Mouse (Mus musculus) ES-E14 (cell line): ENCODE measurements at regions not wholly inside any gene's neighbourhood (a gene's known extent, or its start where the extent isn't known, plus 50 kb on each side); places are given as distances from the start of the nearest gene placed in this dataset.

ENCODE experiments used
- DNase-seq: peaks from one replicate; pipeline ENCODE4 v3.0.0-alpha.2; 2013; ENCODE audit warnings: low read depth, low spot score
- H3K27ac ChIP-seq: 2 replicates; pipeline ENCODE4 v1.5.1; 2012; ENCODE audit warnings: low read depth, mild to moderate bottlenecking, low read length, moderate library complexity, mixed read lengths; ENCODE audit not compliant: poor library complexity, insufficient read depth, severe bottlenecking
- H3K36me3 ChIP-seq: 2 replicates; pipeline ENCODE4 v1.6.1; 2012; ENCODE audit warnings: mild to moderate bottlenecking, low read length, moderate library complexity, mixed read lengths; ENCODE audit not compliant: control insufficient read depth, poor library complexity, insufficient read depth, severe bottlenecking
- H3K4me1 ChIP-seq, 2 experiments: fragments of 150-350 bp in 1 of 2; sonication (generic) in 1 of 2; 2 replicates each; pipeline ENCODE4 v1.6.1; 2012; ENCODE audit warnings: low read length in 2 of 2, mild to moderate bottlenecking in 1 of 2, mixed read lengths in 1 of 2; ENCODE audit not compliant: control insufficient read depth in 2 of 2, insufficient read depth in 2 of 2, poor library complexity in 1 of 2
- H3K4me3 ChIP-seq, 2 experiments: fragments of 150-350 bp in 1 of 2; sonication (generic) in 1 of 2; 2 replicates each; pipeline ENCODE4 v1.5.1; 2012; ENCODE audit warnings: low read length in 2 of 2, low read depth in 1 of 2, mild to moderate bottlenecking in 1 of 2, mixed read lengths in 1 of 2; ENCODE audit not compliant: insufficient read depth in 1 of 2, poor library complexity in 1 of 2, severe bottlenecking in 1 of 2
- H3K9ac ChIP-seq: 2 replicates; pipeline ENCODE4 v1.6.1; 2012; ENCODE audit warnings: low read depth, mild to moderate bottlenecking, low read length, mixed read lengths; ENCODE audit not compliant: poor library complexity, insufficient read depth, severe bottlenecking
- H3K9me3 ChIP-seq: fragments of 150-350 bp; sonication (generic); 2 replicates; pipeline ENCODE4 v1.6.1; 2012; ENCODE audit warnings: low read depth, mild to moderate bottlenecking, low read length; ENCODE audit not compliant: control insufficient read depth, insufficient read depth
- CHD2 ChIP-seq: IDR thresholded peaks from 2 replicates; pipeline ENCODE4 v1.6.1; 2014; ENCODE audit warnings: mild to moderate bottlenecking, low read depth, low read length, inconsistent platforms
- HCFC1 ChIP-seq: IDR thresholded peaks from 2 replicates; pipeline ENCODE4 v1.6.1; 2012; ENCODE audit warnings: low read length, inconsistent platforms, borderline replicate concordance; ENCODE audit not compliant: insufficient read depth
- MAFK ChIP-seq: IDR thresholded peaks from 2 replicates; pipeline ENCODE4 v1.6.1; 2014; ENCODE audit warnings: mild to moderate bottlenecking, low read depth, low read length, inconsistent platforms; ENCODE audit not compliant: insufficient read depth
- ZC3H11A ChIP-seq: IDR thresholded peaks from 2 replicates; pipeline ENCODE4 v1.6.1; 2012; ENCODE audit warnings: low read depth, mild to moderate bottlenecking, inconsistent platforms, low read length, borderline replicate concordance
- ZNF384 ChIP-seq: IDR thresholded peaks from 2 replicates; pipeline ENCODE4 v1.6.1; 2012; ENCODE audit warnings: low read depth, low read length, inconsistent platforms
- in situ Hi-C, 2 experiments: fragments of 600-800 bp; cut with MboI; formaldehyde crosslinking; loops; one replicate each; pipeline ENCODE4 v1.15.1; 2025; ENCODE audit warnings: low sequenced_read_pairs in 2 of 2, inconsistent platforms in 1 of 2; ENCODE audit not compliant: unreplicated experiment in 2 of 2

DNA sequence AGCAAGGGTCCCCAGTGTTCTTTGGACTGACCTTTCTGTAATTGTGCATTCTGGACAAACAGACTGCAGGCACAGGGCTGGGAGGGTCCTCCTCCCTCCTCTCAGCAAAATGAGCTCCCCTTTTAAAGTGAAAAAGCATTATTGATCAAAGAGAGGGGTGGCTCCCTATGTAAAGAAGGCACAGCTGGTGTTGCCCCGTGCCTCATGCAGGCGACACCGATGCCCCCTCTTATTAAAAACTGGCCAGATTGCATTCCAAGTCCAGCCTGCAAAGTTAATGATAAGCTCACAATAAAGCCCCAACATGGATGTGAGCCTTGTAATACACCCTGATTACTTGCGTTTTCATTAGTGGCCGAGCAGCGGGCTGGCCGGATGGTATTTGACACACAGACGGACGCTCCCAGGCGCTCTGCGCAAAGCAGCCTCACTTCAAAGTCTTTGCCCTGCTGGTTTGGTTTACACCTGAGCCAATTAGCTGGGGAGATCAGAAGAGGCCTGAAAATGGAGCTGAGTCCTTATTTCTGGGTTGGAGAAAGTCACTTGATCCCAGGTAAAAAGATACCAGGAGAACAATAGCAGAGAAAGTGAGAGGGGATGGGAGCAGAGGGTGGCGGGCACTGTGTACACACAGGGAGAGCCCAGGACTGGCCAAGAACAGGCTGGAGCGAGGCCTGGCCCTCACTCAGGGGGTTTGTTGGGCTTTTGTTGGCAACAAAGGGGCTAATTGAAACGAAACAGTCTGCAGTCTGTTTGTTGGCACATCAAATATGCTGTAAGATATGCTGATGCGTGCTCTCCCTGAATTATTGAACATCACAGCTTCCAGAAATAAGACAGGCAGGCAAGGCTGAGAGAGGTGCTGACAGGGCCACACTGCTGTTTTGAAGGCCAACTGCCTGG lies 301.4 kb upstream of the Irx4 start:
- in situ Hi-C loops, result no loop called here
- no peak for DNase-seq
- no peak overlapping the region for H3K27ac ChIP-seq
- H3K4me3 ChIP-seq, result no peak overlapping the region
- H3K9me3 ChIP-seq, result no peaks in the 10 kb centered on the region
- TF ChIP-seq CHD2 (no peak), HCFC1 (no peak)
- no peak overlapping the region for H3K9ac ChIP-seq
- H3K36me3 ChIP-seq, result no peaks in the 10 kb centered on the region
- H3K4me1 ChIP-seq, result no peaks in the 10 kb centered on the region

DNA sequence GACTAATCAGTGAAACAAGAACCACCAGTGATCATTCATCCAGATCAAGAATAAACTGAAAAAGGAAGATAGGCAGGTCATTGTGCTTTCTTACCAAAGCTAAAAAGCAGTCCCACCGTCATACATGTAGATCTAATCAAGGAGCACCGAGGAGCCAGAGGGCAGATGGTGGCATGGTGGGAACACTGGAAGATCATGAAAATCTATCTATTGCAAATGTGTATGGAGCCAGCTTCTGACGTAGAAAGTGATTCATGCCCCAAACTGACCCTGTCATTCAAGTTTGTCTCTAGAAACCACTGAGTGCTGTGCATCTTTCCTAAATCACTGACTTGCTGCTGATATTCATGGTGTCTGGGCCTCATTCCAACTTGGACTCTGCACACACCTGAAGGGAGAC lies 299.0 kb upstream of the Irx4 start:
- no peaks in the 10 kb centered on the region for H3K36me3 ChIP-seq
- no peak overlapping the region for H3K4me3 ChIP-seq
- in situ Hi-C loops, result no loop called here
- no peaks in the 10 kb centered on the region for H3K9me3 ChIP-seq
- H3K4me1 ChIP-seq, result no peaks in the 10 kb centered on the region
- no peak overlapping the region for H3K27ac ChIP-seq
- no peak for TF ChIP-seq ZNF384
- no peak for DNase-seq
- no peak overlapping the region for H3K9ac ChIP-seq

DNA sequence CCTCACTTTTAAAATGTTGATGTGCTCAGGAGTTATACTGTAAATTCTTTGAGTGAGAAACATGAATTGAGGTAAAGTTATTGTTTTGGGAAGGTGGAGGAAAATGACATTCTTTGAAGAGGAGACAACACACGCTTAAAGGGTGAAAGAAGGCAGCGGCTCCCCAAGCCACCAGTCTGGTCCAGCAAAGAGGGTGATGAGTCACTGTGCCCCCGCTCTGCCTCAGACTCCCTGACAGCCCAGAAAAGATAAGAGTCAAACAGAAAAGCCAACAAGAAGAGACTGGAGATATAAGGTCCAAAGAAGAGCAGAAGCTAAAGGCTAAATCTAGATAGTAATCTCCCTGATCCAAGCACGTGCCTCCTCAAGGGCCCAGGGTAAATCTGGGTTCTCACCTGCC lies 288.1 kb upstream of the Irx4 start:
- no peak for DNase-seq
- no peak overlapping the region for H3K9ac ChIP-seq
- no peaks in the 10 kb centered on the region for H3K4me1 ChIP-seq
- H3K27ac ChIP-seq, result no peak overlapping the region
- in situ Hi-C loops, result no loop called here
- TF ChIP-seq ZNF384, result no peak
- no peak for TF ChIP-seq MAFK
- no peak for TF ChIP-seq HCFC1
- TF ChIP-seq CHD2, result no peak
- no peak for TF ChIP-seq ZC3H11A
- H3K36me3 ChIP-seq, result no peaks in the 10 kb centered on the region
- H3K9me3 ChIP-seq, result no peaks in the 10 kb centered on the region
- H3K4me3 ChIP-seq, result no peak overlapping the region

DNA sequence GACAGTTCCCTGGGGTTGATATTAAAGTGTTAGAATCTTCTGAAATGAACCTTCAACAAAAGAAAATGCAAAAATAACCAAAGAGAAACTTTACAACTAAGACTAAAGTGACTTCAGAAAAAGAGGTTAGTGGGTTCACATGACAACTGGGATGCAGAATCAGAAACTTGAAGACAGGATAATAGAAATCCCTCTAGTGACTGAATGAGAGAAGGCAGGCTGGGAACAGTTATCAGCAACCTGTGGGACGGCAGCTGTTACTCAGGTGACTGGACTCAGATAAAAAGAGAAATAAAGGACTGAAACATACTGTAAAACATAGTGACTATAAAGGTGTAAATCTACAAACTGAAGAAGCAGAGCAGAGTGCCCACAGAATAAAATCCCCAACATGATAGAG lies 287.4 kb upstream of the Irx4 start:
- no peaks in the 10 kb centered on the region for H3K36me3 ChIP-seq
- H3K4me3 ChIP-seq, result no peak overlapping the region
- no peak for DNase-seq
- no peak overlapping the region for H3K27ac ChIP-seq
- TF ChIP-seq ZC3H11A (no peak), MAFK (no peak), CHD2 (no peak)
- H3K9me3 ChIP-seq, result no peaks in the 10 kb centered on the region
- in situ Hi-C loops, result no loop called here
- no peaks in the 10 kb centered on the region for H3K4me1 ChIP-seq
- no peak overlapping the region for H3K9ac ChIP-seq

DNA sequence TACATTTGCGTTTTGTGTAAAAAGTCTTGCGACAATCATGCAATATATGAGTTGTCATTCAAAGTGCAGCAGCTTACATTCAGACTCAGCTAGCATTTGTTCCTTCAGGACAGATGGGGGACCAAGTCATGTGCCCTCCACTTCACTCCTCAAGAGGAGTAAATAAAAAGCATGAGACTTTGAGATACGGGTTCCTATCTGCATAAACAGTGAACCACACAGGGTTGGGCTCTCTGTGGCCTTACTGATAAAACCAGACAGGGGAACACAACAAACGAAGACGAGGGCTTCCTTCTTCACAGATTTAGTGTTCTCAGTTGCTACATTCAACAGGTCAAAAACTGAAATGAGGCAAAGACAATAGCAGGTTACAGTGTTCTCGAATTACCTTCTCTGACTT lies 283.1 kb upstream of the Irx4 start:
- Histone ChIP-seq H3K9ac (no peak overlapping the region), H3K27ac (no peak overlapping the region), H3K36me3 (no peaks in the 10 kb centered on the region), H3K4me1 (no peaks in the 10 kb centered on the region), H3K4me3 (no peak overlapping the region), H3K9me3 (no peaks in the 10 kb centered on the region)
- TF ChIP-seq MAFK (no peak), HCFC1 (no peak), CHD2 (no peak), ZNF384 (no peak), ZC3H11A (no peak)
- no peak for DNase-seq
- in situ Hi-C loops, result no loop called here
